Mouse (Mus musculus): ENCODE measurements at regions not wholly inside any gene's neighbourhood (a gene's known extent, or its start where the extent isn't known, plus 50 kb on each side); places are given as distances from the start of the nearest gene placed in this dataset.

GRCm38 (mm10) chr13:26338795-26339194 is 431.2 kb downstream of the Hdgfl1 start:
- no peak for DNase-seq
- WGBS (ENCODE audit: insufficient replicate concordance): 67% methylated on average over 3 of the region's 3 CpGs

GRCm38 (mm10) chr13:26325066-26325465 is 444.9 kb downstream of the Hdgfl1 start:
- Histone ChIP-seq H3K27ac (no peak overlapping the region), H3K4me1 (replicated peaks) (no peaks in the 10 kb centered on the region), H3K4me2 (no peak overlapping the region), H3K4me3 (replicated peaks) (no peak overlapping the region), H3K9ac (no peak overlapping the region), H3K36me3 (no peaks in the 10 kb centered on the region), H3K9me3 (replicated peaks) (no peaks in the 10 kb centered on the region), H3K27me3 (no peaks in the 10 kb centered on the region)
- ATAC-seq (ENCODE audit: low read depth): no peak
- WGBS (ENCODE audit: insufficient replicate concordance): 72% methylated on average over 3 of the region's 3 CpGs
- no peak for DNase-seq

More at GRCm38 (mm10) chr13:26338795-26339194, 431.2 kb downstream of the Hdgfl1 start:
- no peak overlapping the region for H3K4me2 ChIP-seq
- no peaks in the 10 kb centered on the region for H3K4me1 ChIP-seq (replicated peaks)
- H3K9ac ChIP-seq: no peak overlapping the region
- no peaks in the 10 kb centered on the region for H3K9me3 ChIP-seq (replicated peaks)
- no peaks in the 10 kb centered on the region for H3K27me3 ChIP-seq
- ATAC-seq (ENCODE audit: low read depth): no peak
- no peak overlapping the region for H3K27ac ChIP-seq
- H3K36me3 ChIP-seq: no peaks in the 10 kb centered on the region
- H3K4me3 ChIP-seq (replicated peaks): no peak overlapping the region

GRCm38 (mm10) chr13:26324633-26325032 is 445.3 kb downstream of the Hdgfl1 start:
- H3K4me3 ChIP-seq (replicated peaks): no peak overlapping the region
- H3K4me1 ChIP-seq (replicated peaks): no peaks in the 10 kb centered on the region
- no peak overlapping the region for H3K4me2 ChIP-seq
- no peak overlapping the region for H3K27ac ChIP-seq
- WGBS (ENCODE audit: insufficient replicate concordance): 79% methylated on average over 6 of the region's 6 CpGs
- no peak for ATAC-seq (ENCODE audit: low read depth)
- H3K36me3 ChIP-seq: no peaks in the 10 kb centered on the region
- H3K9ac ChIP-seq: no peak overlapping the region
- no peaks in the 10 kb centered on the region for H3K9me3 ChIP-seq (replicated peaks)
- no peaks in the 10 kb centered on the region for H3K27me3 ChIP-seq
- no peak for DNase-seq

- Histone ChIP-seq H3K9ac (no peak overlapping the region), H3K36me3 (no peaks in the 10 kb centered on the region), H3K27ac (no peak overlapping the region), H3K4me3 (replicated peaks) (no peak overlapping the region), H3K4me1 (replicated peaks) (no peaks in the 10 kb centered on the region), H3K27me3 (no peaks in the 10 kb centered on the region), H3K9me3 (replicated peaks) (no peaks in the 10 kb centered on the region), H3K4me2 (no peak overlapping the region)
- DNase-seq (no peak), ATAC-seq (ENCODE audit: low read depth) (no peak)
- 71% methylated on average over 5 of the region's 5 CpGs for WGBS (ENCODE audit: insufficient replicate concordance)
These were observed 451.4 kb downstream of the Hdgfl1 start for GRCm38 (mm10) chr13:26318557-26318956.

GRCm38 (mm10) chr13:26312246-26313010 is 457.5 kb downstream of the Hdgfl1 start:
- H3K4me3 ChIP-seq (replicated peaks): no peak overlapping the region
- no peaks in the 10 kb centered on the region for H3K27me3 ChIP-seq
- DNase-seq (no peak), ATAC-seq (ENCODE audit: low read depth) (no peak)
- no peak overlapping the region for H3K27ac ChIP-seq
- no peak overlapping the region for H3K4me2 ChIP-seq
- H3K36me3 ChIP-seq: no peaks in the 10 kb centered on the region
- no peaks in the 10 kb centered on the region for H3K9me3 ChIP-seq (replicated peaks)
- 38% methylated on average over 7 of the region's 7 CpGs for WGBS (ENCODE audit: insufficient replicate concordance)
- no peak overlapping the region for H3K9ac ChIP-seq
- H3K4me1 ChIP-seq (replicated peaks): no peaks in the 10 kb centered on the region

- Histone ChIP-seq H3K9me3 (replicated peaks) (no peaks in the 10 kb centered on the region), H3K4me1 (replicated peaks) (no peaks in the 10 kb centered on the region), H3K27me3 (no peaks in the 10 kb centered on the region), H3K4me3 (replicated peaks) (no peak overlapping the region), H3K27ac (no peak overlapping the region), H3K9ac (no peak overlapping the region), H3K36me3 (no peaks in the 10 kb centered on the region), H3K4me2 (no peak overlapping the region)
- 48% methylated on average over 3 of the region's 3 CpGs for WGBS (ENCODE audit: insufficient replicate concordance)
- ATAC-seq (ENCODE audit: low read depth) (no peak), DNase-seq (no peak)
These were observed 485.9 kb downstream of the Hdgfl1 start for GRCm38 (mm10) chr13:26284073-26284444.

GRCm38 (mm10) chr13:26283397-26284072 is 486.4 kb downstream of the Hdgfl1 start:
- no peaks in the 10 kb centered on the region for H3K4me1 ChIP-seq (replicated peaks)
- no peaks in the 10 kb centered on the region for H3K36me3 ChIP-seq
- H3K27me3 ChIP-seq: no peaks in the 10 kb centered on the region
- H3K27ac ChIP-seq: no peak overlapping the region
- no peaks in the 10 kb centered on the region for H3K9me3 ChIP-seq (replicated peaks)
- no peak overlapping the region for H3K4me3 ChIP-seq (replicated peaks)
- no peak for DNase-seq
- no peak overlapping the region for H3K9ac ChIP-seq
- no peak overlapping the region for H3K4me2 ChIP-seq
- ATAC-seq (ENCODE audit: low read depth): no peak
- WGBS (ENCODE audit: insufficient replicate concordance): 58% methylated on average over 6 of the region's 6 CpGs

GRCm38 (mm10) chr13:26282291-26282690 is 487.7 kb downstream of the Hdgfl1 start:
- H3K36me3 ChIP-seq: no peaks in the 10 kb centered on the region
- H3K9ac ChIP-seq: no peak overlapping the region
- ATAC-seq (ENCODE audit: low read depth): no peak
- no peak overlapping the region for H3K4me3 ChIP-seq (replicated peaks)
- H3K9me3 ChIP-seq (replicated peaks): no peaks in the 10 kb centered on the region
- no peak overlapping the region for H3K4me2 ChIP-seq
- H3K27ac ChIP-seq: no peak overlapping the region
- H3K4me1 ChIP-seq (replicated peaks): no peaks in the 10 kb centered on the region
- WGBS (ENCODE audit: insufficient replicate concordance): 69% methylated on average over 3 of the region's 3 CpGs
- H3K27me3 ChIP-seq: no peaks in the 10 kb centered on the region
- no peak for DNase-seq

GRCm38 (mm10) chr13:26272850-26273249 is 497.1 kb downstream of the Hdgfl1 start:
- no peak overlapping the region for H3K4me2 ChIP-seq
- no peak overlapping the region for H3K9ac ChIP-seq
- H3K4me3 ChIP-seq (replicated peaks): no peak overlapping the region
- DNase-seq: no peak
- no peaks in the 10 kb centered on the region for H3K9me3 ChIP-seq (replicated peaks)
- ATAC-seq (ENCODE audit: low read depth): no peak
- WGBS (ENCODE audit: insufficient replicate concordance): 62% methylated on average over 3 of the region's 3 CpGs
- H3K4me1 ChIP-seq (replicated peaks): no peaks in the 10 kb centered on the region
- no peaks in the 10 kb centered on the region for H3K27me3 ChIP-seq
- no peaks in the 10 kb centered on the region for H3K36me3 ChIP-seq
- no peak overlapping the region for H3K27ac ChIP-seq

GRCm38 (mm10) chr13:26267501-26267900 is 502.5 kb downstream of the Hdgfl1 start:
- H3K9ac ChIP-seq: no peak overlapping the region
- H3K4me3 ChIP-seq (replicated peaks): no peak overlapping the region
- no peaks in the 10 kb centered on the region for H3K36me3 ChIP-seq
- no peak overlapping the region for H3K27ac ChIP-seq
- ATAC-seq (ENCODE audit: low read depth): no peak
- no peak overlapping the region for H3K4me2 ChIP-seq
- 62% methylated on average over 2 of the region's 2 CpGs for WGBS (ENCODE audit: insufficient replicate concordance)
- no peaks in the 10 kb centered on the region for H3K27me3 ChIP-seq
- H3K9me3 ChIP-seq (replicated peaks): no peaks in the 10 kb centered on the region
- no peak for DNase-seq
- H3K4me1 ChIP-seq (replicated peaks): no peaks in the 10 kb centered on the region

GRCm38 (mm10) chr13:26235941-26236340 is 534.0 kb downstream of the Hdgfl1 start:
- 29% methylated on average over 5 of the region's 5 CpGs for whole genome bisulfite sequencing (ENCODE audit: insufficient replicate concordance)
- DNase-seq: no peak

GRCm38 (mm10) chr13:26234703-26235102 is 535.3 kb downstream of the Hdgfl1 start:
- ATAC-seq (ENCODE audit: low read depth) (no peak), DNase-seq (no peak)
- H3K9ac ChIP-seq: no peak overlapping the region
- H3K9me3 ChIP-seq (replicated peaks): no peaks in the 10 kb centered on the region
- no peaks in the 10 kb centered on the region for H3K4me1 ChIP-seq (replicated peaks)
- H3K27ac ChIP-seq: no peak overlapping the region
- no peaks in the 10 kb centered on the region for H3K27me3 ChIP-seq
- H3K36me3 ChIP-seq: no peaks in the 10 kb centered on the region
- H3K4me3 ChIP-seq (replicated peaks): no peak overlapping the region
- no peak overlapping the region for H3K4me2 ChIP-seq
- WGBS (ENCODE audit: insufficient replicate concordance): 60% methylated on average over 1 of the region's 1 CpGs

More at GRCm38 (mm10) chr13:26235941-26236340, 534.0 kb downstream of the Hdgfl1 start:
- no peak for ATAC-seq (ENCODE audit: low read depth)
- H3K27ac ChIP-seq: no peak overlapping the region
- no peaks in the 10 kb centered on the region for H3K4me1 ChIP-seq (replicated peaks)
- H3K36me3 ChIP-seq: no peaks in the 10 kb centered on the region
- H3K4me3 ChIP-seq (replicated peaks): no peak overlapping the region
- no peak overlapping the region for H3K9ac ChIP-seq
- H3K4me2 ChIP-seq: no peak overlapping the region
- H3K27me3 ChIP-seq: no peaks in the 10 kb centered on the region
- H3K9me3 ChIP-seq (replicated peaks): no peaks in the 10 kb centered on the region
